Mouse (Mus musculus) right cerebral cortex, postnatal 10 days (tissue): ENCODE measurements around the gene Eif2d.

Experiments used
- DNase-seq, 2 experiments: peaks; one replicate each; pipeline ENCODE4 v3.0.0; 2021; ENCODE audit warnings: low spot score in 2 of 2

The Eif2d gene

DNA sequence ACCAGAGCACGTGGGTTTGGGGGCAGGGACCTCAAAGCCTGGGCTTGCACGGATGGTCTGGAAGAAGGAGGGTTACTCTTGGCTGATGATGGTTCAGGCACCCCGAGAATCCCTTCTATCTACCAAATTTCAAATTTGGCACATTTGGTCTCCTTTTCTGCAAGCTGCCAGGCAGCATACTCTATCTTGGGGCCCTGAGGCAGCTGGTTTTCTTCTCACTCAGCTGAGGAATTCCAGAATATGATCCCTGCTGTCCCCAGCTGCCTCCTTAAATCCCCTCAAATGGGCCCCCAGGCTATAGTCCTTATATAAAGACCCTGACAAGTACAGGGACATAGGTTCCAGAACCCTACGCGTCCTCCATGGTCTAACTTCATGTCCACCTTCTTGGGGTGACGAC is 60.4 kb downstream of the Eif2d start:
- no peak for DNase-seq

DNA sequence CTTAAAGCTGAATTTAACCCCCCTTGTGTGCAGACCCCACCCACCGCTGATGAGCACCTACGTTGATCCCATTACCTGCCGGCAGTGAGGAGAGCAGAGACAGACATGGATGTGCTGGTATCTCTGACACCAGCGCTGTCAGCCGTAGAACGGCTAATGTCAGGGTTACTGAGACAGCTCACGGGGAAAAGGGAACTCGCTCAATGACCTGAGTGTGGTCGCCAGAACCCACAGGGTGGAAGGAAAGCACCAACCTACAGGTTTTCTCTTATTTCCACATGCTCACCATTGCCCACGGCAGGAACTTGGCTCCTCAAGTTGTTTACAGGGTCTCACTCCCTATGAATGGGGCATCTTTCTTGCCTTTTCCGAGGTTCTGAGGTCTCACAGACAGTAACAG is 66.0 kb downstream of the Eif2d start:
- no peak for DNase-seq

DNA sequence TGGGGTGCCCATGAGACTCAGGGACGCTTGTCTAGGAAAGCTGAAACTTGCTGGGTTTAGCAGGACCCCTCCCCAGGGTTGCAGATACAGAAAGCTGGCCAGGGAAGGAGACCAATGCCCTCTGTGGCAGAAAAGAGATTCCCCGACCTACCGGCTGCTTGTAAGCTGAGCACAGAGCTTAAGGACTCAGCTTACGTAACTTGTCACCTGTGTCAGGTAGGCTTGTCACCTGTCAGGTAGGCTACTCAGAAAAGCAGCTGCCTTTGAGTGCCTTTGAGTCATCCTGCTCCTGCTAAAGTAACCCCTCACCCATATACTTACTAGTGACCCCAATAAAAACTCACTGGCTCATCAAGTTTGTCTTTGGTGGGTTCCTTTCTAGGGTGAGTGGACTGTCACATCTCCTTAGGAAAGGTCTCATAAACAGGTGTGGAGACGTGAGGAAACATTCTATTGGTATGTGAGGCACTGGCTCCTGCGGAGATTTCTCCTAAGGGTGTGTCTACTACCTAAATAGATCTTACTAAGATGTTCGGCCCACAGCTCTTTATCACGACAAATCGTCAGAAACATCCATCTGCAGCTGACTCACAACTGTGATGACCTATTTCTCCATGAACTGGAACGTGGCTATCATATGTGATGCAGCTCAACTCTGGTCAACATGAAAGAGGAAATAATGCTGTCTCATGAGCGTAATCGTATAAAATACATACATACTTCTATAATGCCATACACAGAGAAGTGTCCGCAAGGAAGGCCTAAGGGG is 69.0 kb downstream of the Eif2d start:
- DNase-seq, result no peak

GRCm38 (mm10) chr1:131223345-131223744 is 70.4 kb downstream of the Eif2d start:
- no peak for DNase-seq

- DNase-seq, result no peak
These were observed 72.0 kb downstream of the Eif2d start for GRCm38 (mm10) chr1:131224848-131225471.

DNA sequence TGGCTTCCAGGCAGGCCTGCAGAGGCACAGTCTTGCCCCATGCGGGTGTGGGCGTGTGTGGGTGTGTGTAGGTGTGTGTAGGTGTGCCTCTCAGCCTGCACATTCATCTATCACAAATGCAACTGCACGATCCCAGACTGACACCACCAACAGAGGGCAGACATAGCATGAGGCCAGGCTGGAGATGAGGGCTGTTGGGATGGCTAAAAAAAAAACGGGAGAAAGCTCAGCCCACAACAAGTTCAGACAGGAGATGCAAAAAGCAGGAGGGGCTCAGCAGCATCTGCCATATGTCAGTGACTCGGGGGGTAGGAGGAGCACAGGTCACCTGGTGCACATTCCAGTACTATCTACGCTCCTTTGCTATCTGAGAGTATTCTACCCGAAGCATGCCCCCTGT is 75.2 kb downstream of the Eif2d start:
- no peak for DNase-seq

DNA sequence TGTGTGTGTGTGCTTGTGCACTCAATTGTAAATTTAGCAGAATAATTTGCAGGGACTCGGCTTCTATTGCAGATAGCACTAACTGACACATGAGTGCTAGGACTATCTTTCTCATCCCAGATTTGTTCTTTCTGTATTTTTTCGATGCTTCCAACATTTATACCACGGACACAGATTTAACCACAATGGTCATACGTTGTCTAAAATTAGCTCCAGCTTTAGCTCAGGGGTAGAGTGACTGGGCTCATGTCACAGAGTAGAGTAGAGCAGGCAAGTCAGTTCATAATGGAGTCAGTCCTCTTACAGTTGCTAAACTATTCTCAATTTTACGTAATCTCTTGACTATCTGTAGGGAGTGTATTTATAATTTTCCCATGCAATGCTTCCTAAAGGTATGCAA is 75.7 kb downstream of the Eif2d start:
- DNase-seq, result no peak

DNA sequence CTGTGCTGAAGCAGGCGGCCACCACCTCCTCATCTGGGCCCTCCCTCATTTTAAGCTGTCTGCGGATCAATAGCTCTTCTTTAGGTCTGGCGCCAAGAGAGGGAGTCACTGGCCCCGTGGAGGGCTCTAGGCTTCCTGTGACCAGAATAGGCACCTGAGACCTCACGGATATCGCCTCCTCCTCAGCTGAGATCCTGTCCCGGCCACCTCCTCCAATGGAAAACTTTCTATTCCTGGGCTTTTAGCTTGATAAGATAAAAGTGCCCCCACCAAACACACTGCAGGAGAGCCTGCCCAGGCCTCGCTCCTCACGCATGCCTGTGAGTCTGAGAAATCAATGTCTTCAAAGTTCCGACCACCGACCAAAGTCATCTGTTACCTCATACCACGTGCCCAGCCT is 80.5 kb downstream of the Eif2d start:
- DNase-seq, result no peak

GRCm38 (mm10) chr1:131236077-131236476 is 83.1 kb downstream of the Eif2d start:
- no peak for DNase-seq
